ENCODE assay signal across 8 mouse cellular contexts in genomic region chr2:91060544-91061355, GRCm38 (mm10). TPM values are rescaled to one million over a fixed set of nuclear protein-coding genes. Genes with fewer than 3 reads are reported as not detected.
DNase-seq lines count a peak whose midpoint lies in the region; ATAC-seq lines count a peak whose summit lies in the region.

No protein-coding gene starts in this region.

- DNase-seq in adrenal gland, postnatal 10 days: peak; percentile 60
- no peak for DNase-seq in adrenal gland, adult 8-10 months
- peak; percentile 27 for DNase-seq in 416B (ENCODE audit: low read depth)
- DNase-seq in heart, postnatal 36 days: peak; percentile 47 to 57
- peak; percentile 72 for DNase-seq in layer of hippocampus, postnatal 36 days
- no peak for DNase-seq in natural killer cell, adult 2 months (ENCODE audit: low spot score in 2 of 2)

- no peaks in the 10 kb centered on the region for H3K4me1 ChIP-seq in embryonic facial prominence, embryonic 12.5 days
- no peaks in the 10 kb centered on the region for H3K4me1 ChIP-seq in midbrain, embryonic 12.5 days

- H3K9me3 ChIP-seq in embryonic facial prominence, embryonic 12.5 days: no peaks in the 10 kb centered on the region
- H3K9me3 ChIP-seq in midbrain, embryonic 12.5 days: no peaks in the 10 kb centered on the region

- WGBS in embryonic facial prominence, embryonic 12.5 days: 77% methylated on average over 10 of the region's 10 CpGs
- 84% methylated on average over 10 of the region's 10 CpGs for WGBS in midbrain, embryonic 12.5 days

- no peak overlapping the region for H3K4me2 ChIP-seq in embryonic facial prominence, embryonic 12.5 days (replicated peaks)
- H3K4me2 ChIP-seq in midbrain, embryonic 12.5 days (replicated peaks): no peak overlapping the region

- no peak overlapping the region for H3K9ac ChIP-seq in embryonic facial prominence, embryonic 12.5 days
- no peak overlapping the region for H3K9ac ChIP-seq in midbrain, embryonic 12.5 days (replicated peaks)

- peak; percentile 25; the same call in 1 of the 2 replicates for ATAC-seq in embryonic facial prominence, embryonic 12.5 days (ENCODE audit: insufficient number of reproducible peaks, insufficient read depth, low FRiP score, low TSS enrichment)
- peak; percentile 20; the same call in 1 of the 2 replicates for ATAC-seq in midbrain, embryonic 12.5 days (ENCODE audit: low FRiP score, low read depth)

- peaks cover 88% of the 10 kb centered on the region for H3K36me3 ChIP-seq in embryonic facial prominence, embryonic 12.5 days
- peaks cover 86% of the 10 kb centered on the region for H3K36me3 ChIP-seq in midbrain, embryonic 12.5 days

- no peak overlapping the region for H3K27ac ChIP-seq in embryonic facial prominence, embryonic 12.5 days
- H3K27ac ChIP-seq in midbrain, embryonic 12.5 days (replicated peaks): no peak overlapping the region

- H3K27me3 ChIP-seq in embryonic facial prominence, embryonic 12.5 days: no peaks in the 10 kb centered on the region
- no peaks in the 10 kb centered on the region for H3K27me3 ChIP-seq in midbrain, embryonic 12.5 days

- intact Hi-C loops in heart, postnatal 36 days (cut with DNase I): loop anchor here (1.0 kb wide), 1 partner anchor 194 kb away; no protein-coding TSS in a partner anchor

- no peak overlapping the region for H3K4me3 ChIP-seq in embryonic facial prominence, embryonic 12.5 days
- H3K4me3 ChIP-seq in midbrain, embryonic 12.5 days: no peak overlapping the region

RNA-seq across cellular contexts. Expression of gene Psmc3, which starts 6.9 kb away (rescaled TPM):
- 100 to 1,000 TPM; 174 to 182 TPM for total RNA-seq in adrenal gland, postnatal 10 days (2021)
- 100 to 1,000 TPM; 172 to 187 (median 179) TPM for total RNA-seq in adrenal gland, adult 8-10 months (2022)
- 307 and 326 TPM in 2 replicates for polyA plus RNA-seq in embryonic facial prominence, embryonic 12.5 days (2016; fragmentation: Nextera tagmentation; extraction: Ambion mirVana)
- 100 to 1,000 TPM; 211 to 237 TPM for total RNA-seq in heart, postnatal 36 days (2021)
- total RNA-seq in layer of hippocampus, postnatal 36 days (2021): 100 to 1,000 TPM; 207 to 228 TPM
- 283 and 291 TPM in 2 replicates for polyA plus RNA-seq in midbrain, embryonic 12.5 days (2016; fragmentation: Nextera tagmentation; extraction: Ambion mirVana)

RNA-seq across cellular contexts. Expression of gene Slc39a13, which starts 9.5 kb away (rescaled TPM):
- total RNA-seq in adrenal gland, postnatal 10 days (2021): 10 to 100 TPM; 22.3 to 30.5 TPM
- 10 to 100 TPM; 31.4 to 57.3 (median 43.5) TPM for total RNA-seq in adrenal gland, adult 8-10 months (2022)
- polyA plus RNA-seq in embryonic facial prominence, embryonic 12.5 days (2016; fragmentation: Nextera tagmentation; extraction: Ambion mirVana): 41.9 and 44.9 TPM in 2 replicates
- total RNA-seq in heart, postnatal 36 days (2021): 10 to 100 TPM; 21.7 to 24.2 TPM
- total RNA-seq in layer of hippocampus, postnatal 36 days (2021): 10 to 100 TPM; 27.2 to 32.2 TPM
- 29.4 and 30.8 TPM in 2 replicates for polyA plus RNA-seq in midbrain, embryonic 12.5 days (2016; fragmentation: Nextera tagmentation; extraction: Ambion mirVana)

RNA-seq across cellular contexts. Expression of gene Spi1, which starts 21.4 kb away (rescaled TPM):
- 1 to 10 TPM; 5.3 to 8.7 TPM for total RNA-seq in adrenal gland, postnatal 10 days (2021)
- total RNA-seq in adrenal gland, adult 8-10 months (2022): 1 to 10 TPM; 6.3 to 9.6 (median 7.9) TPM
- 4.0 and 4.9 TPM in 2 replicates for polyA plus RNA-seq in embryonic facial prominence, embryonic 12.5 days (2016; fragmentation: Nextera tagmentation; extraction: Ambion mirVana)
- 1 to 10 TPM; 4.2 to 6.2 TPM for total RNA-seq in heart, postnatal 36 days (2021)
- total RNA-seq in layer of hippocampus, postnatal 36 days (2021): 1 to 10 TPM; 3.9 to 4.1 TPM
- 3.3 and 4.8 TPM in 2 replicates for polyA plus RNA-seq in midbrain, embryonic 12.5 days (2016; fragmentation: Nextera tagmentation; extraction: Ambion mirVana)

RNA-seq across cellular contexts. Expression of gene Rapsn, which starts 25.3 kb away (rescaled TPM):
- total RNA-seq in adrenal gland, postnatal 10 days (2021): 1 to 10 TPM; 1.7 to 5.0 TPM
- 1 to 10 TPM; 1.6 to 7.5 (median 3.5) TPM for total RNA-seq in adrenal gland, adult 8-10 months (2022)
- polyA plus RNA-seq in embryonic facial prominence, embryonic 12.5 days (2016; fragmentation: Nextera tagmentation; extraction: Ambion mirVana): 6.6 and 8.3 TPM in 2 replicates
- 10 to 100 TPM; 16.9 to 17.8 TPM for total RNA-seq in heart, postnatal 36 days (2021)
- total RNA-seq in layer of hippocampus, postnatal 36 days (2021): under 1 TPM; 0.22 to 0.61 TPM
- polyA plus RNA-seq in midbrain, embryonic 12.5 days (2016; fragmentation: Nextera tagmentation; extraction: Ambion mirVana): 0.94 and 1.4 TPM in 2 replicates

RNA-seq across cellular contexts. Expression of gene Mybpc3, which starts 57.2 kb away (rescaled TPM):
- total RNA-seq in adrenal gland, postnatal 10 days (2021): under 1 TPM; 0.09 TPM
- under 1 TPM; 0.09 to 0.62 (median 0.26) TPM for total RNA-seq in adrenal gland, adult 8-10 months (2022)
- 0.09 and 0.31 TPM in 2 replicates for polyA plus RNA-seq in embryonic facial prominence, embryonic 12.5 days (2016; fragmentation: Nextera tagmentation; extraction: Ambion mirVana)
- total RNA-seq in heart, postnatal 36 days (2021): 1,000 to 10,000 TPM; 1,434 to 1,723 TPM
- under 1 TPM; 0.10 to 0.25 TPM for total RNA-seq in layer of hippocampus, postnatal 36 days (2021)
- polyA plus RNA-seq in midbrain, embryonic 12.5 days (2016; fragmentation: Nextera tagmentation; extraction: Ambion mirVana): 0.16 and 0.32 TPM in 2 replicates

Comparison
In these comparisons a context has a peak if more than half of its experiments do, and no peak if none do; other contexts are left out.
1. DNase-seq: peak in adrenal gland, postnatal 10 days (single experiment), 416B (single experiment), heart, postnatal 36 days (2 of 2) and layer of hippocampus, postnatal 36 days (2 of 2); none in adrenal gland, adult 8-10 months (single experiment) and natural killer cell, adult 2 months (0 of 2).